Mouse (Mus musculus) heart, postnatal 0 days (tissue): ENCODE results near the gene Acacb. TPM values are rescaled to one million over a fixed set of nuclear protein-coding genes. Genes with fewer than 3 reads are reported as not detected.

ENCODE experiments used
- ATAC-seq: fragments of 200-750 bp; cut with Nextera tagmentation; 2 replicates; pipeline ENCODE4 v1.8.0; 2017; ENCODE audit warnings: low read depth, moderate number of reproducible peaks, moderate library complexity; ENCODE audit not compliant: insufficient read depth
- DNase-seq: peaks from one replicate; pipeline ENCODE4 v3.0.0-alpha.2; 2016; ENCODE audit warnings: low spot score
- H3K27ac ChIP-seq: fragments of 300-500 bp; sonication (generic); 2 replicates; pipeline ENCODE4 v1.5.1; 2014; ENCODE audit warnings: low read depth, mild to moderate bottlenecking
- H3K27me3 ChIP-seq: fragments of 300-500 bp; sonication (generic); 2 replicates; pipeline ENCODE4 v1.6.1; 2014; ENCODE audit warnings: low read length, mixed read lengths; ENCODE audit not compliant: control insufficient read depth, insufficient read depth
- H3K36me3 ChIP-seq: fragments of 300-500 bp; sonication (generic); replicated peaks from 2 replicates; pipeline ENCODE4 v1.6.1; 2014; ENCODE audit warnings: low read length, mixed read lengths; ENCODE audit not compliant: control insufficient read depth, insufficient read depth
- H3K4me1 ChIP-seq: fragments of 300-500 bp; sonication (generic); 2 replicates; pipeline ENCODE4 v1.6.1; 2014; ENCODE audit warnings: antibody characterized with exemption; ENCODE audit not compliant: control insufficient read depth, insufficient read depth
- H3K4me2 ChIP-seq: fragments of 300-500 bp; sonication (generic); 2 replicates; pipeline ENCODE4 v1.6.1; 2014; ENCODE audit warnings: low read depth, mild to moderate bottlenecking, low read length, moderate library complexity
- H3K4me3 ChIP-seq: fragments of 300-500 bp; sonication (generic); 2 replicates; pipeline ENCODE4 v1.5.1; 2014; ENCODE audit warnings: low read depth, low read length
- H3K9ac ChIP-seq: fragments of 300-500 bp; sonication (generic); replicated peaks from 2 replicates; pipeline ENCODE4 v1.6.1; 2014; ENCODE audit warnings: low read depth, low read length, mixed read lengths
- H3K9me3 ChIP-seq: fragments of 300-500 bp; sonication (generic); replicated peaks from 2 replicates; pipeline ENCODE4 v1.6.1; 2016; ENCODE audit warnings: low read length; ENCODE audit not compliant: control insufficient read depth
- CTCF ChIP-seq: IDR thresholded peaks from 2 replicates; pipeline ENCODE4 v1.5.1; 2016; ENCODE audit warnings: antibody characterized with exemption, control low read depth, low read depth
- EP300 ChIP-seq: IDR thresholded peaks from 2 replicates; pipeline ENCODE4 v1.6.1; 2016; ENCODE audit warnings: antibody characterized with exemption, low read depth
- WGBS: fragments of 180-500 bp; shearing (Covaris S2); extraction: QIAGEN DNeasy Blood & Tissue Kit; methylation state at CpG from one replicate; pipeline ENCODE4 v1.1.7; 2014; 5-methylcytosine and 5-hydroxymethylcytosine counted together
- polyA plus RNA-seq: library from polyadenylated mRNA; unstranded; fragments of >200 nt; fragmentation: Nextera tagmentation; extraction: Ambion mirVana; gene quantifications from 2 replicates; pipeline ENCODE4 v1.2.1, GENCODE M21; 2015
- total RNA-seq: library from RNA; depleted of rRNA; stranded (reverse); fragments of >200 nt; gene quantifications from 2 replicates; pipeline ENCODE4 v1.2.3, GENCODE M21; 2014; ENCODE audit warnings: low replicate concordance; rRNA removed

Acacb gene
- total and polyA plus RNA-seq, 2 experiments from 2014 or later, result 17.5 to 70.1 TPM

- 77% methylated on average over 24 of the region's 24 CpGs for WGBS
- DNase-seq, result no peak
- H3K4me3 ChIP-seq, result no peak overlapping the region
- no peak overlapping the region for H3K4me2 ChIP-seq
- TF ChIP-seq CTCF, result no peak
- TF ChIP-seq EP300, result no peak
- no peaks in the 10 kb centered on the region for H3K36me3 ChIP-seq
- 0 out of 2 replicates have a peak, but pooled peaks cover 4% of the 10 kb centered on the region for H3K27me3 ChIP-seq
- H3K9me3 ChIP-seq, result no peaks in the 10 kb centered on the region
- H3K9ac ChIP-seq, result no peak overlapping the region
- no peak for ATAC-seq
- no peak overlapping the region for H3K27ac ChIP-seq
- H3K4me1 ChIP-seq, result peaks cover 5% of the 10 kb centered on the region; the same call in 1 of the 2 replicates
Observed at GRCm38 (mm10) chr5:114299883-114300610, 153.7 kb downstream of the Acacb start.

Other genes with a start within 250 kb of the Acacb start
- 78.2 and 93.4 TPM in 2 replicates for gene Coro1c, start 237.8 kb upstream of the Acacb start, total RNA-seq
- gene Coro1c, start 237.8 kb upstream of the Acacb start, polyA plus RNA-seq, result 40.0 and 46.6 TPM in 2 replicates
- gene Ssh1, start 152.6 kb upstream of the Acacb start, total RNA-seq, result 7.1 and 10.0 TPM in 2 replicates
- gene Ssh1, start 152.6 kb upstream of the Acacb start, polyA plus RNA-seq, result 5.8 and 6.8 TPM in 2 replicates
- not detected in 2 replicates for gene Dao, start 142.8 kb upstream of the Acacb start, total RNA-seq
- not detected in 2 replicates for gene Dao, start 142.8 kb upstream of the Acacb start, polyA plus RNA-seq
- gene Usp30, start 81.1 kb upstream of the Acacb start, total RNA-seq, result 16.0 and 18.2 TPM in 2 replicates
- 6.1 and 6.3 TPM in 2 replicates for gene Usp30, start 81.1 kb upstream of the Acacb start, polyA plus RNA-seq
- gene Svop, start 55.0 kb upstream of the Acacb start, total RNA-seq, result 0.19 TPM in 1 of 2 replicates, not detected in the other
- gene Svop, start 55.0 kb upstream of the Acacb start, polyA plus RNA-seq, result 0.07 TPM in 1 of 2 replicates, not detected in the other
- gene Alkbh2, start 18.3 kb upstream of the Acacb start, total RNA-seq, result 0.27 and 2.4 TPM in 2 replicates
- gene Alkbh2, start 18.3 kb upstream of the Acacb start, polyA plus RNA-seq, result 4.0 and 4.1 TPM in 2 replicates
- gene Ung, start 16.1 kb upstream of the Acacb start, total RNA-seq, result 15.0 and 31.4 TPM in 2 replicates
- 25.0 and 26.5 TPM in 2 replicates for gene Ung, start 16.1 kb upstream of the Acacb start, polyA plus RNA-seq
- not detected in 2 replicates for gene Foxn4, start 127.3 kb downstream of the Acacb start, total RNA-seq
- gene Foxn4, start 127.3 kb downstream of the Acacb start, polyA plus RNA-seq, result not detected in 2 replicates
- 5.9 TPM in 1 of 2 replicates, not detected in the other for gene Myo1h, start 142.6 kb downstream of the Acacb start, total RNA-seq
- gene Myo1h, start 142.6 kb downstream of the Acacb start, polyA plus RNA-seq, result 0.53 and 0.63 TPM in 2 replicates
- gene Kctd10, start 234.0 kb downstream of the Acacb start, total RNA-seq, result 83.4 and 113 TPM in 2 replicates
- 59.8 and 64.2 TPM in 2 replicates for gene Kctd10, start 234.0 kb downstream of the Acacb start, polyA plus RNA-seq
- 57.7 and 72.1 TPM in 2 replicates for gene Ube3b, start 234.1 kb downstream of the Acacb start, total RNA-seq
- 28.2 and 30.5 TPM in 2 replicates for gene Ube3b, start 234.1 kb downstream of the Acacb start, polyA plus RNA-seq